ENCODE assay signal across 23 mouse cellular contexts in genomic region chr3:126534118-126534820, GRCm38 (mm10).
A peak's percentile ranks its signal among the peaks of the same experiment; 100 is the strongest.
DNase-seq lines count a peak whose midpoint lies in the region; ATAC-seq and TF ChIP-seq lines count a peak whose summit lies in the region.
"Had no signal": no experiment of that assay in that cellular context is flagged by ENCODE, and none has a peak within 500 bp of the region (broad histone marks: within the 10 kb centered on the region; RNA-seq: fewer than 3 reads in every experiment).

No protein-coding gene starts in this region.

- no peaks in the 10 kb centered on the region for H3K36me3 ChIP-seq in embryonic facial prominence, embryonic 11.5 days (replicated peaks; ENCODE audit: control insufficient read depth, insufficient read depth, low read depth, low read length)
- no peaks in the 10 kb centered on the region for H3K36me3 ChIP-seq in embryonic facial prominence, embryonic 10.5 days (replicated peaks)
- H3K36me3 ChIP-seq in hindbrain, embryonic 13.5 days: no peaks in the 10 kb centered on the region
- H3K36me3 ChIP-seq in hindbrain, embryonic 12.5 days: no peaks in the 10 kb centered on the region
- H3K36me3 ChIP-seq in hindbrain, postnatal 0 days (ENCODE audit: insufficient read depth, low read length): no peaks in the 10 kb centered on the region
- H3K36me3 ChIP-seq: embryonic facial prominence, embryonic 12.5 days; heart, embryonic 10.5 days; hindbrain, embryonic 15.5 days had no signal

- no peaks in the 10 kb centered on the region for H3K9me3 ChIP-seq in embryonic facial prominence, embryonic 11.5 days (replicated peaks; ENCODE audit: control insufficient read depth, low read length)
- H3K9me3 ChIP-seq in embryonic facial prominence, embryonic 10.5 days: no peaks in the 10 kb centered on the region
- H3K9me3 ChIP-seq in hindbrain, embryonic 13.5 days: no peaks in the 10 kb centered on the region
- no peaks in the 10 kb centered on the region for H3K9me3 ChIP-seq in hindbrain, embryonic 12.5 days (replicated peaks)
- H3K9me3 ChIP-seq in hindbrain, postnatal 0 days (ENCODE audit: low read length): no peaks in the 10 kb centered on the region
- H3K9me3 ChIP-seq: embryonic facial prominence, embryonic 12.5 days; heart, embryonic 10.5 days; hindbrain, embryonic 15.5 days had no signal

- H3K4me1 ChIP-seq in embryonic facial prominence, embryonic 11.5 days (ENCODE audit: control insufficient read depth, insufficient read depth, low read length): no peaks in the 10 kb centered on the region
- H3K4me1 ChIP-seq in embryonic facial prominence, embryonic 10.5 days: peaks cover 10% of the 10 kb centered on the region
- H3K4me1 ChIP-seq in hindbrain, embryonic 13.5 days (replicated peaks): 0 out of 2 replicates have a peak, but pooled peaks cover 2% of the 10 kb centered on the region
- H3K4me1 ChIP-seq in hindbrain, embryonic 12.5 days: peaks cover 4% of the 10 kb centered on the region; the same call in 1 of the 2 replicates
- no peaks in the 10 kb centered on the region for H3K4me1 ChIP-seq in hindbrain, postnatal 0 days (ENCODE audit: insufficient read depth, low read length)
- H3K4me1 ChIP-seq: embryonic facial prominence, embryonic 12.5 days; hindbrain, embryonic 15.5 days had no signal

- H3K9ac ChIP-seq in embryonic facial prominence, embryonic 11.5 days (replicated peaks; ENCODE audit: low read length): no peak overlapping the region
- H3K9ac ChIP-seq in hindbrain, embryonic 13.5 days: no peak overlapping the region
- H3K9ac ChIP-seq in hindbrain, embryonic 12.5 days: no peak overlapping the region
- H3K9ac ChIP-seq in hindbrain, postnatal 0 days (replicated peaks; ENCODE audit: low read length): no peak overlapping the region
- H3K9ac ChIP-seq: embryonic facial prominence, embryonic 12.5 days; hindbrain, embryonic 15.5 days had no signal

- no peak overlapping the region for H3K4me3 ChIP-seq in embryonic facial prominence, embryonic 11.5 days (ENCODE audit: low read depth, low read length)
- H3K4me3 ChIP-seq in embryonic facial prominence, embryonic 10.5 days: no peak overlapping the region
- no peak overlapping the region for H3K4me3 ChIP-seq in hindbrain, embryonic 13.5 days
- H3K4me3 ChIP-seq in hindbrain, embryonic 12.5 days: no peak overlapping the region
- H3K4me3 ChIP-seq in hindbrain, postnatal 0 days (ENCODE audit: low read length): no peak overlapping the region
- H3K4me3 ChIP-seq: embryonic facial prominence, embryonic 12.5 days; erythroblast, embryonic 14.5 days; gastrocnemius, adult 2 months; heart, embryonic 10.5 days; hindbrain, embryonic 15.5 days; layer of hippocampus, adult 2 months; myocyte had no signal

- TF ChIP-seq CTCF in hindbrain, postnatal 0 days (IDR thresholded peaks at IDR 0.05; ENCODE audit: low read depth): no peak

- H3K27ac ChIP-seq in embryonic facial prominence, embryonic 11.5 days (replicated peaks; ENCODE audit: low read depth, low read length): no peak overlapping the region
- no peak overlapping the region for H3K27ac ChIP-seq in embryonic facial prominence, embryonic 10.5 days (replicated peaks)
- no peak overlapping the region for H3K27ac ChIP-seq in hindbrain, embryonic 13.5 days
- H3K27ac ChIP-seq in hindbrain, embryonic 12.5 days: no peak overlapping the region
- no peak overlapping the region for H3K27ac ChIP-seq in hindbrain, postnatal 0 days
- H3K27ac ChIP-seq: embryonic facial prominence, embryonic 12.5 days; gastrocnemius, adult 2 months; hindbrain, embryonic 15.5 days; layer of hippocampus, adult 2 months; macrophage had no signal

- peak; percentile 6 for DNase-seq in embryonic facial prominence, embryonic 11.5 days (ENCODE audit: low spot score)
- DNase-seq in embryonic facial prominence, embryonic 10.5 days (ENCODE audit: low spot score): no peak
- peak; percentile 19 for DNase-seq in brain, adult 2 months (ENCODE audit: low read depth, low spot score)
- peak; percentile 4 for DNase-seq in hindbrain, postnatal 0 days (ENCODE audit: low spot score)
- DNase-seq in urinary bladder, postnatal 25 days (ENCODE audit: low spot score): no peak
- no peak for DNase-seq in right cerebral cortex, postnatal 10 days (ENCODE audit: low spot score in 2 of 2)
- DNase-seq: adrenal gland, postnatal 10 days; cerebellum, adult 9-11 months; gastrocnemius, adult 2 months; heart, postnatal 10 days; kidney, adult 9 months; kidney, postnatal 14 days; thymus, postnatal 14 days had no signal

- no peak overlapping the region for H3K4me2 ChIP-seq in embryonic facial prominence, embryonic 11.5 days (ENCODE audit: low read depth, low read length)
- H3K4me2 ChIP-seq in hindbrain, embryonic 13.5 days: no peak overlapping the region
- no peak overlapping the region for H3K4me2 ChIP-seq in hindbrain, embryonic 12.5 days (replicated peaks)
- H3K4me2 ChIP-seq in hindbrain, postnatal 0 days (ENCODE audit: low read depth, low read length): no peak overlapping the region
- H3K4me2 ChIP-seq: embryonic facial prominence, embryonic 12.5 days; hindbrain, embryonic 15.5 days had no signal

- WGBS in embryonic facial prominence, embryonic 11.5 days: 48% methylated on average over 7 of the region's 7 CpGs
- WGBS in embryonic facial prominence, embryonic 10.5 days: 59% methylated on average over 7 of the region's 7 CpGs
- 51% methylated on average over 7 of the region's 7 CpGs for WGBS in hindbrain, embryonic 13.5 days
- 62% methylated on average over 7 of the region's 7 CpGs for WGBS in hindbrain, embryonic 12.5 days
- 52% methylated on average over 7 of the region's 7 CpGs for WGBS in hindbrain, postnatal 0 days

- ATAC-seq in embryonic facial prominence, embryonic 11.5 days (replicated peaks; ENCODE audit: insufficient number of reproducible peaks, low FRiP score, low TSS enrichment, low read depth): no peak
- ATAC-seq in hindbrain, embryonic 13.5 days (ENCODE audit: low FRiP score): peak; percentile 59; the same call in 1 of the 2 replicates
- ATAC-seq in hindbrain, embryonic 12.5 days (ENCODE audit: low FRiP score): no peak
- no peak for ATAC-seq in hindbrain, postnatal 0 days
- ATAC-seq: intestine, embryonic 16.5 days had no signal

- H3K27me3 ChIP-seq in embryonic facial prominence, embryonic 11.5 days (ENCODE audit: control insufficient read depth, insufficient read depth, low read length): no peaks in the 10 kb centered on the region
- H3K27me3 ChIP-seq in embryonic facial prominence, embryonic 10.5 days (replicated peaks; ENCODE audit: low read depth, poor library complexity, severe bottlenecking): no peaks in the 10 kb centered on the region
- no peaks in the 10 kb centered on the region for H3K27me3 ChIP-seq in hindbrain, embryonic 13.5 days
- no peaks in the 10 kb centered on the region for H3K27me3 ChIP-seq in hindbrain, embryonic 12.5 days
- H3K27me3 ChIP-seq in hindbrain, postnatal 0 days (ENCODE audit: insufficient read depth, low read length): no peaks in the 10 kb centered on the region
- H3K27me3 ChIP-seq: embryonic facial prominence, embryonic 12.5 days; hindbrain, embryonic 15.5 days had no signal

Comparison
In these comparisons a context has a peak if more than half of its experiments do, and no peak if none do; other contexts are left out.
1. DNase-seq: peak in embryonic facial prominence, embryonic 11.5 days (single experiment), brain, adult 2 months (single experiment) and hindbrain, postnatal 0 days (single experiment); none in embryonic facial prominence, embryonic 10.5 days (single experiment), urinary bladder, postnatal 25 days (single experiment) and right cerebral cortex, postnatal 10 days (0 of 2).